ENCODE assay signal across 8 mouse cellular contexts in the genomic region with DNA sequence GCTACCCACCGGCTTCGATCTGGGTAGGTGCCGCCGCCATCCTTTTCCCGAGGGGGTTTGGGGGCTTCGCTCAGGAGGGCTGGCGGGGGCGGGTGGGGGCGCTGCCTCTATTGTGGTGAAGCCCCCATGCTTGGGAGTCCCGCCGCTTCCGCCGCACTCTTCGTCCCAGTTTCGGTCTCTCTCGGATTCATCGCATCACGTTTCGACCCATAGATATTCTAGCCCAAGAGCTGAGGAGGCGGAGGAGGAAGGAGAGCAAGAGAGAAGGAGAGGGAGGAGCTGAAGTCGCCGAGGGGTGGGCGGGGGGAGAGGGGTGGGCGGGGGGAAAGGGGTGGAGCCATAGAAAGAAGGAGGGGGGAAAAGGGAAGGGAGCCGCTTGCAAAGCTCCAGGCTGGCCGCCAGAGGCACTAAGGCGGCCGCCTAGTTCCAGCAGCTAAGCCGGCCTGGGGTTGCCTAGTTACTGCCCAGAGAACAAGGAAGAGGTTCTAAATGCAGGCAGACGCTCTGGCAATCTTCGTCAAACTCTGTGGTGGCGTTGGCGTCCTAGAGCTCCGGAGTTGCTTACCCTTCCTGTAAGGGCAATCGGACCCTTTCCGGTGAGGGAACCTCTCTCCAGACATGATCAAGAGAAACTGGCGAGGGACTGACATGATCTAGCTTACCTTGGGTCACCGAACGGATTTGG. TPM values are rescaled to one million over a fixed set of nuclear protein-coding genes. Genes with fewer than 3 reads are reported as not detected.
A peak's percentile ranks its signal among the peaks of the same experiment; 100 is the strongest.
DNase-seq lines count a peak whose midpoint lies in the region; ATAC-seq lines count a peak whose summit lies in the region.

A gene (minus strand): TSS at position 283 of the 685 bp plus-strand sequence.

- peaks cover 19% of the 10 kb centered on the region; the same call in 1 of the 2 replicates for H3K79me2 ChIP-seq in macrophage (ENCODE audit: inconsistent target)

- H3K36me3 ChIP-seq in hindbrain, embryonic 16.5 days (ENCODE audit: control insufficient read depth, insufficient read depth, low read length), result no peaks in the 10 kb centered on the region
- H3K36me3 ChIP-seq in macrophage (ENCODE audit: inconsistent target), result no peaks in the 10 kb centered on the region

- H3K27ac ChIP-seq in hindbrain, embryonic 16.5 days (ENCODE audit: low read depth, low read length), result peak within 1 kb of the TSS; percentile 79
- H3K27ac ChIP-seq in macrophage, result peak within 1 kb of the TSS; percentile 69

- peak; percentile 90 for DNase-seq in T-cell, adult 2 months (ENCODE audit: low spot score)
- DNase-seq in cerebellum, postnatal 36 days, result peak; percentile 74 to 78
- peak; percentile 67 to 86 for DNase-seq in frontal cortex, postnatal 36 days (ENCODE audit: low spot score in 2 of 2)
- DNase-seq in left cerebral cortex, adult 18-20 months (ENCODE audit: low spot score in 2 of 2), result peak; percentile 65 to 74
- DNase-seq in right cerebral cortex, adult 18-20 months, result peak; percentile 88
- peak; percentile 16 for DNase-seq in urinary bladder, postnatal 10 days (ENCODE audit: low spot score)

- peak within 1 kb of the TSS; percentile 53 for H3K4me2 ChIP-seq in hindbrain, embryonic 16.5 days (ENCODE audit: low read length)

- no peaks in the 10 kb centered on the region for H3K9me3 ChIP-seq in hindbrain, embryonic 16.5 days (ENCODE audit: control insufficient read depth, low read length)

- no peaks in the 10 kb centered on the region for H3K27me3 ChIP-seq in hindbrain, embryonic 16.5 days (replicated peaks; ENCODE audit: control insufficient read depth, insufficient read depth, low read length)

- peak within 1 kb of the TSS; percentile 70 for H3K9ac ChIP-seq in hindbrain, embryonic 16.5 days (ENCODE audit: low read depth, low read length)

- peak within 1 kb of the TSS; percentile 61 for H3K4me3 ChIP-seq in hindbrain, embryonic 16.5 days (ENCODE audit: low read length)
- H3K4me3 ChIP-seq in macrophage (ENCODE audit: inconsistent target), result peak within 1 kb of the TSS; percentile 67

- 16% methylated on average over 33 of the region's 39 CpGs for WGBS in hindbrain, embryonic 16.5 days
- 20% methylated on average over 18 of the region's 39 CpGs for WGBS in macrophage (ENCODE audit: missing documents)

- H3K4me1 ChIP-seq in hindbrain, embryonic 16.5 days (ENCODE audit: control insufficient read depth, insufficient read depth, low read depth, low read length), result no peaks in the 10 kb centered on the region

- peak; percentile 96 for ATAC-seq in hindbrain, embryonic 16.5 days

RNA-seq across cellular contexts. Expression of the gene that starts here (rescaled TPM):
- 2.0 and 2.3 TPM in 2 replicates for polyA plus RNA-seq in hindbrain, embryonic 16.5 days (2015; fragmentation: Nextera tagmentation; extraction: Ambion mirVana)
- total RNA-seq in left cerebral cortex, adult 18-20 months (2021), result 10 to 100 TPM; 10.3 to 10.7 TPM
- total RNA-seq in macrophage (2018; cell fraction: chromatin; rRNA removed), result 10 to 100 TPM; 16.5 to 91.4 (median 48.1) TPM
- total RNA-seq in macrophage (2018; cell fraction: cytosol; rRNA removed), result 10 to 100 TPM in 2 of 26 experiments, 1 to 10 TPM in 24; 3.8 to 10.7 (median 7.5) TPM
- 10 to 100 TPM; 12.3 to 67.9 (median 22.7) TPM for total RNA-seq in macrophage (2018; cell fraction: nucleus; rRNA removed)
- 2.9 to 4.5 TPM (median 4.0 TPM) in 3 replicates for polyA plus RNA-seq in macrophage (2018)

Comparison
In these comparisons a context has a peak if more than half of its experiments do, and no peak if none do; other contexts are left out.
1. Peak in every context shown above with its lines: DNase-seq, ATAC-seq, H3K4me3 ChIP-seq and H3K27ac ChIP-seq.
2. DNase-seq: peak in every context shown above with its lines; median percentile 90 in T-cell, adult 2 months; 88 in right cerebral cortex, adult 18-20 months; 76 in frontal cortex, postnatal 36 days; 76 in cerebellum, postnatal 36 days; 70 in left cerebral cortex, adult 18-20 months; 16 in urinary bladder, postnatal 10 days.